Mouse (Mus musculus) thymus, adult 2 months (tissue): ENCODE results near the gene Slk. TPM values are rescaled to one million over a fixed set of nuclear protein-coding genes. Genes with fewer than 3 reads are reported as not detected.
A peak's percentile ranks its signal among the peaks of the same experiment; 100 is the strongest.

ENCODE experiments used
- DNase-seq: peaks from one replicate; pipeline ENCODE4 v3.0.0; 2021
- H3K27ac ChIP-seq: fragments of 200-500 bp; 2 replicates; pipeline ENCODE4 v1.5.1; 2012; ENCODE audit warnings: low read length, control low read depth; ENCODE audit not compliant: control insufficient read depth, insufficient read depth
- H3K27me3 ChIP-seq: fragments of 200-500 bp; 2 replicates; pipeline ENCODE4 v1.6.1; 2012; ENCODE audit warnings: mild to moderate bottlenecking, low read length, moderate library complexity, mixed read lengths; ENCODE audit not compliant: control insufficient read depth, insufficient read depth
- H3K36me3 ChIP-seq: fragments of 200-500 bp; 2 replicates; pipeline ENCODE4 v1.6.1; 2012; ENCODE audit warnings: mild to moderate bottlenecking, low read length, moderate library complexity; ENCODE audit not compliant: control insufficient read depth, insufficient read depth
- H3K4me1 ChIP-seq: fragments of 200-500 bp; replicated peaks from 2 replicates; pipeline ENCODE4 v1.6.1; 2012; ENCODE audit warnings: low read length; ENCODE audit not compliant: control insufficient read depth, insufficient read depth
- H3K4me3 ChIP-seq: fragments of 200-500 bp; 2 replicates; pipeline ENCODE4 v1.5.1; 2012; ENCODE audit warnings: mild to moderate bottlenecking, low read length, control low read depth, moderate library complexity; ENCODE audit not compliant: control insufficient read depth, insufficient read depth
- CTCF ChIP-seq: fragments of 200-500 bp; IDR thresholded peaks from 2 replicates; pipeline ENCODE4 v1.5.1; 2012; ENCODE audit warnings: mild to moderate bottlenecking, control low read depth, low read length, moderate library complexity, borderline replicate concordance; ENCODE audit not compliant: control insufficient read depth, poor library complexity, insufficient read depth; ENCODE audit errors: extremely low read depth
- POLR2A ChIP-seq: fragments of 200-500 bp; IDR thresholded peaks from 2 replicates; pipeline ENCODE4 v1.6.1; 2012; ENCODE audit warnings: mild to moderate bottlenecking, low read length, control low read depth, moderate library complexity; ENCODE audit not compliant: control insufficient read depth, poor library complexity, insufficient read depth; ENCODE audit errors: extremely low read depth
- WGBS: fragments of 180-500 bp; shearing (Covaris S2); methylation state at CpG from one replicate; pipeline ENCODE4 v1.1.7; 2018; 5-methylcytosine and 5-hydroxymethylcytosine counted together
- polyA plus RNA-seq: library from polyadenylated mRNA; depleted of rRNA; stranded (reverse); fragments of >200 nt; gene quantifications from 2 replicates; pipeline ENCODE4 v1.2.3, GENCODE M21; 2012; rRNA removed

Slk gene
- polyA plus RNA-seq: 11.5 and 12.2 TPM in 2 replicates

DNA sequence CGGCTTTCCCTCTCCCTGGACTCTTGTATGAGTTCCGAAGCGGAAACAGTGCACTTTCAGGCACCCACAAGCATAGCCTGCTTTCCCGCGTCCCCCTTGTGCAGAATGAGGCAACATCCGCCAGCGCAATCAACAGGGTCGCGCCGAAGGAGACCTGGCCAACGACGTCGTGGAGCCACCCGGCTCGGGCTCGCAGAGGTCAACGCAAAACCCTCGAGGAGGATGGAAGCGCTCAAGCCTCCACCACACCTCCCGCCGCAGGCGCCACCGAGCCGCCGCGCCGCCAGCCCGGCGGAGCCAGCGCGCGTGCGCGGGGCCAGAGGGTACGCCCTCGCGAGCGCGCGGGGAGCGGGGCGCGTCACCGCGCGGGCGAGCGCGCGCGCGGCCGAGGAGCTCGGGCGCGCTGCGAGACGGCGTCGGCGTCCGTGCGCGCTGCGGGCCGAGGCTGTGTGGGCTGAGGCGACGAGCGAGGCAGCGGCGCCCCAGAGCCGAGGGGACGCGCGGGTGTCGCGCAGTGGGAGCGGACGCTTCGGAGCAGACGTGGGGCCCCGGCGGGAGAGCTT, at the start of gene Slk:
Gene Slk (plus strand): TSS at position 454 of the 563 bp plus-strand sequence.
- no peaks in the 10 kb centered on the region for H3K27me3 ChIP-seq
- peak within 1 kb of the TSS; percentile 63 for H3K4me3 ChIP-seq
- peak; percentile 97 for TF ChIP-seq POLR2A
- TF ChIP-seq CTCF: 0 out of 2 replicates have a peak, but pooled peaks have one; percentile 20
- H3K4me1 ChIP-seq: peaks cover 8% of the 10 kb centered on the region; the same call in 1 of the 2 replicates
- H3K36me3 ChIP-seq: no peaks in the 10 kb centered on the region
- DNase-seq: peak; percentile 82
- WGBS: 3% methylated on average over 83 of the region's 83 CpGs
- H3K27ac ChIP-seq: peak within 1 kb of the TSS; percentile 1

GRCm38 (mm10) chr19:47531309-47531708, 48.2 kb upstream of the Slk start:
- no peaks in the 10 kb centered on the region for H3K27me3 ChIP-seq
- no peak overlapping the region for H3K4me3 ChIP-seq
- WGBS: 5% methylated on average over 5 of the region's 5 CpGs
- no peaks in the 10 kb centered on the region for H3K36me3 ChIP-seq
- H3K27ac ChIP-seq: peak overlapping the region; percentile 22; the same call in 1 of the 2 replicates
- peaks cover 31% of the 10 kb centered on the region for H3K4me1 ChIP-seq
- DNase-seq: no peak
- TF ChIP-seq CTCF (no peak), POLR2A (no peak)

- peaks cover 24% of the 10 kb centered on the region for H3K4me1 ChIP-seq
- H3K27ac ChIP-seq: no peak overlapping the region
- no peaks in the 10 kb centered on the region for H3K36me3 ChIP-seq
- WGBS: 95% methylated on average over 3 of the region's 3 CpGs
- TF ChIP-seq POLR2A (no peak), CTCF (no peak)
- no peak overlapping the region for H3K4me3 ChIP-seq
- no peak for DNase-seq
- no peaks in the 10 kb centered on the region for H3K27me3 ChIP-seq
Measured at GRCm38 (mm10) chr19:47532449-47532848, 47.0 kb upstream of the Slk start.

DNA sequence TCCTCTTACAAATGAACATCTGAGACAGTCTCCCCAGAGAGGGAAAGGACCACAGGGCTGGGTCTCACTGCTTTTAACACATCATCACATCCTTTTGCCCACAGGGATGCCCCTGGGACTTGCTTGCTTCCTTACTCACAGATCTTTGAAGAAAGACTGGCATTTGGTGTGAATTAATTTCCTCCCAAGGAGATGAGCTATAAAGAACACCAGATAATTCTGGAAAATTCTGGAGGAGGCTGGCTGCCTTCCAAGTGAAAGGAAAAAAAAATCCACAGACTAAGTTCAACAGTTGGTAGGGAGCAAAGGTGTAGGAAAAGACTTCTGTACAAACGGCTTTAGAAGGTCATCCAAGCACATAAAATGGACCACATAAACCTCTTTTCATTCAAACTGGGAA, 45.3 kb upstream of the Slk start:
- no peak overlapping the region for H3K4me3 ChIP-seq
- peaks cover 31% of the 10 kb centered on the region for H3K4me1 ChIP-seq
- DNase-seq: no peak
- H3K36me3 ChIP-seq: no peaks in the 10 kb centered on the region
- 88% methylated on average over 1 of the region's 1 CpGs for WGBS
- H3K27ac ChIP-seq: no peak overlapping the region
- no peaks in the 10 kb centered on the region for H3K27me3 ChIP-seq
- no peak for TF ChIP-seq CTCF
- no peak for TF ChIP-seq POLR2A

DNA sequence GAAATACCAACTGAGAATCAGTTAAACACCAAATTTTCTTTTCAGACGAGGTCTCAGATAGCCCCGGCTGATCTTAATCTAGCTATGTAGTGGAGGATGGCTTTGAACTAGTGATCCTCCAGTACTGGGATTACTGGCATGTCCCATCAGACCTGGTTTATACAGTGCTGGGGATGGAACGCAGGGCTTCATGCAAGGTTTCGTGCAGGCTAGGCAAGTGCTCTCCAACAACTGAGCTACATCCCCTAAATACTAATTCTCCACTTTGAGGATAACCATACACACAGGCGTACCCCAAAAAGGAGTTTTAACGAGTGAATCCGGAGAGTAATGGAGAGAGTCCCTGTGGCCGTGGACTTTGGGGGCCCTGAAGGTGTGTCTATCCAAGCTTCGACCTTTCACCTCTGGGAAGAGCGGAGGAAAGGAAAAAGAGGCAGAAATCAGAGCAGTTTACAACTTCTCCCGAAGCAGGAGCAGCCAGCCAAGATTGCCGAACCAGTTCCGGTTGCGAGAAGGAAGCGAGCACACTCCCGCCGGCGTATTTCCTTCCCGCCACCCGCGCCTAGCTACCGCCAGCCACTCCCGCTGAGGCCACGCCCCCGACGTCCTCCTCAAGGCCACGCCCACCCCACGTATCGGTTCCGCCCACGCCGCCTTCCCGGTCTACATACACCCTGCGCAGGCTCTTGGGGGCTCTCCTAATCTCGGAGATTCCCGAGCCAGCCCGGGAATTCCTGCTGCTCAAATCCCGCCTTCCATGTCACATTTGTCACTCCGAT, 42.8 kb upstream of the Slk start:
- WGBS: 6% methylated on average over 39 of the region's 39 CpGs
- Histone ChIP-seq H3K4me3 (peak overlapping the region; percentile 66), H3K27ac (peak overlapping the region; percentile 95), H3K27me3 (no peaks in the 10 kb centered on the region), H3K4me1 (peaks cover 20% of the 10 kb centered on the region), H3K36me3 (no peaks in the 10 kb centered on the region)
- peak; percentile 91 for TF ChIP-seq POLR2A
- peak; percentile 35; the same call in 1 of the 2 replicates for TF ChIP-seq CTCF
- DNase-seq: peak; percentile 98

DNA sequence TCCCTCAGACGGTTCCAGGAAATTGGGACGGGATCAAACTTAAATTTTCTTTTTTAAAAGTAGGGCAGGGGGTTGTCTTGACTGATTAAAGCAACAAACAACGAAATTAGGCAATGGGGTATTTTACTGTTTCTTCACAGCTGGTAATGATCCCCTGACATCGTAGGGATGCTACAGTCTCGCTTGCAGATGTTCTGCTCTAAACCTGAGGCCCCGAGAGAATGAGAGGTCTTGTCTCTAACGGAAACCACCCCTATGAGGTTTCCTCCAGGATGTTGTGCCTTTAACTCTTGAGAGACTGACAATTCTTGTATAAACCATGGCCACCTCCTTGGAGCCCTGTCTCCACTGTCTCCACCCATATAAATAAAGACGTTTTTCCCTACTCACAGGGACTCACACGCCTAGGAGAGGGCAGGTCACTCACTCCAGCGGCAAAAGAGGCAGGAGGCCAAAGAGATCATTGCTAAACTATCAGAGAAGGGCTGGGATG, 42.1 kb upstream of the Slk start, which contains the start of gene Stn1:
Gene Stn1 (minus strand): TSS at position 208 of the 493 bp plus-strand sequence.
- peaks cover 19% of the 10 kb centered on the region for H3K4me1 ChIP-seq
- no peaks in the 10 kb centered on the region for H3K36me3 ChIP-seq
- peak within 1 kb of the TSS; percentile 95 for H3K27ac ChIP-seq
- peak within 1 kb of the TSS; percentile 66 for H3K4me3 ChIP-seq
- H3K27me3 ChIP-seq: no peaks in the 10 kb centered on the region
- TF ChIP-seq CTCF (no peak), POLR2A (no peak)
- DNase-seq: peak; percentile 43
- 4% methylated on average over 10 of the region's 10 CpGs for WGBS
